Mouse (Mus musculus) liver, postnatal 0 days (tissue): Measurements from ENCODE around the gene Mettl15.

Experiments used
- CTCF ChIP-seq: sonication (generic); IDR thresholded peaks from 2 replicates; pipeline ENCODE4 v1.5.1; 2016; ENCODE audit warnings: antibody characterized with exemption, low read depth
- EP300 ChIP-seq: IDR thresholded peaks from 2 replicates; pipeline ENCODE4 v1.6.1; 2016; ENCODE audit warnings: antibody characterized with exemption, low read depth, mild to moderate bottlenecking

DNA sequence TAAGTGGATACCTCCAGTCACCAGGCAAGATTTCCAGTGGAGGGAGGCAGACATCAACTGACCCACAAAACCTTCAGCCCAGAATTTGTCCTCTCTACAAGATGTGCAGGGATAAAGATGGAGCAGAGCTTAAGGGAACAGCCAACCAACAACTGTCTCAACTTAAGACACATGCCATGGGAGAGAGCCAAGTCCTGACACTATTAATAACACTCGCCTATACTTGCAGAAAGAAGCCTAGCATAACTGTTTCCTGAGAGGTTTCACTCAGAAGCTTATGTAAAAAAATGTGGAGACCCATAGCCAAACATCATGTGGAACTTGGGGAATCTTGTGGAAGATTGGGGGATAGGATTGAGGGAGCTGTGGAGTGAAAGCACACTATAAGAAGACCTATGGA, 124.4 kb downstream of the Mettl15 start:
- TF ChIP-seq CTCF: no peak
- no peak for TF ChIP-seq EP300
